Mouse (Mus musculus) midbrain, embryonic 14.5 days (tissue): ENCODE measurements at regions not wholly inside any gene's neighbourhood (a gene's known extent, or its start where the extent isn't known, plus 50 kb on each side); places are given as distances from the start of the nearest gene placed in this dataset.

Source experiments
- ATAC-seq: fragments of 200-750 bp; cut with Nextera tagmentation; 2 replicates; pipeline ENCODE4 v1.8.0; 2017; ENCODE audit warnings: moderate number of reproducible peaks, moderate library complexity; ENCODE audit not compliant: low FRiP score, low TSS enrichment
- DNase-seq: peaks from one replicate; pipeline ENCODE4 v3.0.0-alpha.2; 2015
- H3K27ac ChIP-seq: fragments of 300-500 bp; sonication (generic); replicated peaks from 2 replicates; pipeline ENCODE4 v1.5.1; 2014; ENCODE audit warnings: mild to moderate bottlenecking, low read depth, low read length, moderate library complexity
- H3K27me3 ChIP-seq: fragments of 300-500 bp; sonication (generic); 2 replicates; pipeline ENCODE4 v1.6.1; 2014; ENCODE audit warnings: low read length, control low read depth, mixed read lengths; ENCODE audit not compliant: control insufficient read depth, insufficient read depth
- H3K36me3 ChIP-seq: fragments of 300-500 bp; sonication (generic); 2 replicates; pipeline ENCODE4 v1.6.1; 2014; ENCODE audit warnings: low read length, control low read depth; ENCODE audit not compliant: control insufficient read depth, insufficient read depth
- H3K4me1 ChIP-seq: fragments of 300-500 bp; sonication (generic); 2 replicates; pipeline ENCODE4 v1.6.1; 2014; ENCODE audit warnings: mild to moderate bottlenecking, antibody characterized with exemption, low read length, control low read depth; ENCODE audit not compliant: control insufficient read depth, insufficient read depth
- H3K4me2 ChIP-seq: fragments of 300-500 bp; sonication (generic); 2 replicates; pipeline ENCODE4 v1.6.1; 2014; ENCODE audit warnings: mild to moderate bottlenecking, low read length, moderate library complexity
- H3K4me3 ChIP-seq: fragments of 300-500 bp; sonication (generic); replicated peaks from 2 replicates; pipeline ENCODE4 v1.5.1; 2014; ENCODE audit warnings: low read depth, low read length
- H3K9ac ChIP-seq: fragments of 300-500 bp; sonication (generic); replicated peaks from 2 replicates; pipeline ENCODE4 v1.6.1; 2014; ENCODE audit warnings: mild to moderate bottlenecking, low read length, moderate library complexity
- H3K9me3 ChIP-seq: fragments of 300-500 bp; sonication (generic); 2 replicates; pipeline ENCODE4 v1.6.1; 2016; ENCODE audit warnings: low read length, control low read depth, mixed read lengths; ENCODE audit not compliant: control insufficient read depth
- WGBS: fragments of 180-500 bp; shearing (Covaris S2); extraction: QIAGEN DNeasy Blood & Tissue Kit; methylation state at CpG from one replicate; pipeline ENCODE4 v1.1.7; 2014; 5-methylcytosine and 5-hydroxymethylcytosine counted together

DNA sequence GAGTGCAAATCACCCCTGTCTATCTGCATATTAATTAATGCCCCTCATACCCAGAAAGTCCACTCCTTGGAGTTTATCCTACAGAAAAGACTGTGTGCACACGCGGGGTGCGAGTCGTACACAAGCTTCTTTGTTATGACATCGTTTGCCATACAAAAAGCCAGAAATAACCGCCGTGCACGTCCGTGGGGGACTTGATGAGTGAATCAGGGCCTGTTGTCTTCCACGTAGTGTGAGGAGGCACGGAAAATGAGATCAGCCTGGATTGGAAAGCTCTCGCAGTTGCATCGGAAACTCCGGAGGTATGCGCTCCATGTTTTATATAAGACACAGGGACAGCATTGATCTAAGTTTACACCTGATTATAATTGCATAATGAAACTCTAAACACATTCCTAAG, 120.3 kb downstream of the Etnk1 start:
- Histone ChIP-seq H3K9ac (no peak overlapping the region), H3K27me3 (no peaks in the 10 kb centered on the region), H3K27ac (no peak overlapping the region), H3K4me2 (no peak overlapping the region), H3K4me3 (no peak overlapping the region), H3K36me3 (no peaks in the 10 kb centered on the region), H3K4me1 (no peaks in the 10 kb centered on the region), H3K9me3 (no peaks in the 10 kb centered on the region)
- 40% methylated on average over 15 of the region's 15 CpGs for WGBS
- ATAC-seq, result no peak
- DNase-seq, result peak; percentile 32

DNA sequence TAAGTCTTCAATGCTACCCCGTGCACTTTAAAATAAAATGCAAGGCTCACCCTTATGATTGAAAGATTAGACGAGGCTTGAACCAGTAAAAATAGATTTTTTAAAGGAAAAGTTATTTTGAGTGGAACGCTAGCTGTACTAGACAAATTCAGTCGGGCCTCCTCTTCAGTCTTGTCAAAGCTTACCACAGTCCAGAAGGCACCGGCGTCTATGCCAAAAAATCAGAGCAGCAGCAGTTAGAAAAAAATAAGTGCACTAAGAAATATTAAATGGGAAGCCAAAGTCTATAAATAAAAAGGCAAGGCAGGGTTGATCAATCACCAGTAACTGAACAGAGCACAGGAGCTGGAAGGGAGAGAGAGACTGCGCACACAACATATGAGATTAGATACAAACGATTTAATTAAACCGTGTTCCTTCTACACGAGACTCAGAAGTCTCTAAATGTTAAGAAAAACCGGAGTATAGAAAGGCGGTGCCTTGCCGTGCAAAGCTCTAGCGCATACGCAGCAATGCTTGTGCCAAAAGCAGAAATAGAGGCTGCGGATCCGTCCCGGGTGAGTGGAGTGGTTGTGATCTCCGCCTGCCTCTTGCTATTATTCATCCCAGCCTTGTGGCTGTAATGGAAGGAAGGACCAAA, 121.6 kb downstream of the Etnk1 start:
- ATAC-seq, result no peak
- H3K27ac ChIP-seq, result no peak overlapping the region
- WGBS, result 84% methylated on average over 19 of the region's 19 CpGs

DNA sequence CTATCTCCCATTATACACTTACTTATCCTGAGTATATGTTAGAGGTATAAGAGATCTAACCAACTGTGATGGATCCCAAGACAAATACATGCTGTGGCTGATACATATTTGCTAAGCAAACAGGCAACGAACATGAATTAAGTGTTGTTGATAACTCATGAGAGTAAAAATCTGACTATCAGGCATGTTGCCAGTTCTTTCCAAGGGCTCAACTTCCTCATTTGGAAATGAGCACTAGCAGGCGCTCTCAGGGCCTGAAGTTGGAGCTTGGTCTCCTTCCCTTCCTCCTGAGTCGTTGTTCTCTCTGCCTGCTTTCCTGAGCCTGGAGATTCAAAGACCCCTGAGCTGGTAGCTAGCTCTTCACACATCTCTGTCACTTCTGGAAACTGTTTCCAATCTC, 126.6 kb downstream of the Etnk1 start:
- 89% methylated on average over 3 of the region's 3 CpGs for WGBS
- H3K27ac ChIP-seq, result no peak overlapping the region
- no peaks in the 10 kb centered on the region for H3K9me3 ChIP-seq
- no peaks in the 10 kb centered on the region for H3K36me3 ChIP-seq
- H3K27me3 ChIP-seq, result no peaks in the 10 kb centered on the region
- DNase-seq (no peak), ATAC-seq (no peak)
- H3K4me1 ChIP-seq, result no peaks in the 10 kb centered on the region
- H3K4me2 ChIP-seq, result no peak overlapping the region
- H3K9ac ChIP-seq, result no peak overlapping the region
- no peak overlapping the region for H3K4me3 ChIP-seq

More for the DNA sequence above, 121.6 kb downstream of the Etnk1 start:
- no peaks in the 10 kb centered on the region for H3K27me3 ChIP-seq
- no peaks in the 10 kb centered on the region for H3K4me1 ChIP-seq
- H3K9me3 ChIP-seq, result no peaks in the 10 kb centered on the region
- H3K36me3 ChIP-seq, result no peaks in the 10 kb centered on the region
- H3K4me2 ChIP-seq, result no peak overlapping the region
- DNase-seq, result no peak
- no peak overlapping the region for H3K9ac ChIP-seq
- H3K4me3 ChIP-seq, result no peak overlapping the region

- no peak for ATAC-seq
- no peak overlapping the region for H3K9ac ChIP-seq
- DNase-seq, result no peak
- no peak overlapping the region for H3K4me3 ChIP-seq
- no peak overlapping the region for H3K4me2 ChIP-seq
- H3K27ac ChIP-seq, result no peak overlapping the region
- 90% methylated on average over 5 of the region's 5 CpGs for WGBS
- no peaks in the 10 kb centered on the region for H3K27me3 ChIP-seq
- no peaks in the 10 kb centered on the region for H3K4me1 ChIP-seq
- H3K36me3 ChIP-seq, result no peaks in the 10 kb centered on the region
- H3K9me3 ChIP-seq, result no peaks in the 10 kb centered on the region
Observed at GRCm38 (mm10) chr6:143298391-143298790, 131.4 kb downstream of the Etnk1 start.

GRCm38 (mm10) chr6:143301414-143301813, 134.4 kb downstream of the Etnk1 start:
- no peaks in the 10 kb centered on the region for H3K27me3 ChIP-seq
- no peak overlapping the region for H3K27ac ChIP-seq
- 97% methylated on average over 10 of the region's 10 CpGs for WGBS
- ATAC-seq, result no peak
- no peaks in the 10 kb centered on the region for H3K9me3 ChIP-seq
- no peak overlapping the region for H3K4me2 ChIP-seq
- no peaks in the 10 kb centered on the region for H3K36me3 ChIP-seq
- no peak overlapping the region for H3K4me3 ChIP-seq
- H3K9ac ChIP-seq, result no peak overlapping the region
- no peaks in the 10 kb centered on the region for H3K4me1 ChIP-seq
- DNase-seq, result no peak

- Histone ChIP-seq H3K9me3 (no peaks in the 10 kb centered on the region), H3K36me3 (no peaks in the 10 kb centered on the region), H3K4me1 (no peaks in the 10 kb centered on the region), H3K27me3 (no peaks in the 10 kb centered on the region), H3K4me2 (no peak overlapping the region), H3K27ac (no peak overlapping the region), H3K9ac (no peak overlapping the region), H3K4me3 (no peak overlapping the region)
- ATAC-seq, result no peak
- no peak for DNase-seq
- WGBS, result 76% methylated on average over 6 of the region's 6 CpGs
Observed at GRCm38 (mm10) chr6:143307327-143307726, 140.3 kb downstream of the Etnk1 start.

DNA sequence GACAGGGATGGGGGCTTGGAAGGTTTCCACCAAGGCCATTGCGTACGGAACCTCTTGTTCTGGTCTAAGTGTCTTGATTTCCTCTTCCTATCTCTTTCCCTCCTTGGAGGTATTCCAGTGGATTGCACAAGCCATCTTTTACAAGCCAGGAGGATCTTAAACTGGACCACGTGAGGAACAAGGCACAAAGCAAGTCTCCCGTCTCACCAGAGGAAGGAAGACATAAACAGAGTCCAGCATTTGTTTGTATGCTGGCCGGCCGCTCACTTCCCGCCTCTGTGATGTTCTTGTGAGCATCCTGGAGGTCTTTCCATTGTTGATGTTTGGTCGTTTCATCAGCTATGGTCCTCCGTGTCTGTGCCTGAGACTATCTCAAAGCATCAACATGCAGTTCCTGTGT, 148.8 kb downstream of the Etnk1 start:
- H3K36me3 ChIP-seq, result no peaks in the 10 kb centered on the region
- H3K27me3 ChIP-seq, result no peaks in the 10 kb centered on the region
- H3K9ac ChIP-seq, result no peak overlapping the region
- no peak for ATAC-seq
- H3K4me3 ChIP-seq, result no peak overlapping the region
- H3K4me2 ChIP-seq, result no peak overlapping the region
- DNase-seq, result no peak
- H3K4me1 ChIP-seq, result no peaks in the 10 kb centered on the region
- H3K9me3 ChIP-seq, result no peaks in the 10 kb centered on the region
- WGBS, result 86% methylated on average over 9 of the region's 9 CpGs
- no peak overlapping the region for H3K27ac ChIP-seq

GRCm38 (mm10) chr6:143320426-143320825, 153.4 kb downstream of the Etnk1 start:
- Histone ChIP-seq H3K27ac (no peak overlapping the region), H3K36me3 (no peaks in the 10 kb centered on the region), H3K9ac (no peak overlapping the region), H3K4me2 (no peak overlapping the region), H3K4me3 (no peak overlapping the region), H3K9me3 (no peaks in the 10 kb centered on the region), H3K4me1 (peaks cover 4% of the 10 kb centered on the region; the same call in 1 of the 2 replicates), H3K27me3 (no peaks in the 10 kb centered on the region)
- ATAC-seq (no peak), DNase-seq (peak; percentile 83)
- 43% methylated on average over 7 of the region's 7 CpGs for WGBS

DNA sequence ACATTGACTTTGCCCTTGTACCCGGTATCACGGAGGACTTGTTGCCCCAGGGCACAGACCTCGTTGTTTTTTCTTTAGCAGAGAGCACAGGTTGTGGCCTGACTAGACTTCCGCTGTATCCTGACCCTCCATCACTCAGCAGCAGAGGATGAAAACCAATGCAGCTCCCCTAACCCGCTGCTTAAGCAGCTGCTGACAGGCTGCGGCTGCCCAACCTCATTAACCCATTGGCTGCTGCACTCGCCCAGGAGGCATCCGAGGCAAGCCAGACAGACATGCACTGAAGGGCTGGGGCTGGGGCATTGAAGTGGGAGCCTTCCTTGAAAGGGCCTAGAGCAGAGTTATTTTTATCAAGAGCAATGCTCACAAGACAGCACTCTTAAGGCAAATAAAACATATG, 157.6 kb downstream of the Etnk1 start:
- H3K4me2 ChIP-seq, result no peak overlapping the region
- no peak overlapping the region for H3K4me3 ChIP-seq
- WGBS, result 10% methylated on average over 8 of the region's 8 CpGs
- no peak overlapping the region for H3K9ac ChIP-seq
- DNase-seq (peak; percentile 66), ATAC-seq (no peak)
- no peak overlapping the region for H3K27ac ChIP-seq
- no peaks in the 10 kb centered on the region for H3K9me3 ChIP-seq
- H3K36me3 ChIP-seq, result no peaks in the 10 kb centered on the region
- H3K4me1 ChIP-seq, result peaks cover 4% of the 10 kb centered on the region; the same call in 1 of the 2 replicates
- H3K27me3 ChIP-seq, result no peaks in the 10 kb centered on the region
